Mouse (Mus musculus) kidney, adult 2 months (tissue): Measurements from ENCODE around the gene Col27a1. TPM values are rescaled to one million over a fixed set of nuclear protein-coding genes. Genes with fewer than 3 reads are reported as not detected.

Experiments used
- DNase-seq: peaks from one replicate; pipeline ENCODE4 v3.0.0; 2021
- H3K27ac ChIP-seq: fragments of 200-500 bp; 2 replicates; pipeline ENCODE4 v1.5.1; 2012; ENCODE audit warnings: low read depth, low read length, control low read depth, inconsistent platforms; ENCODE audit not compliant: insufficient read depth
- H3K27me3 ChIP-seq: fragments of 200-500 bp; replicated peaks from 2 replicates; pipeline ENCODE4 v1.6.1; 2012; ENCODE audit warnings: mild to moderate bottlenecking, moderate library complexity, low read length, inconsistent platforms; ENCODE audit not compliant: control insufficient read depth, insufficient read depth
- H3K36me3 ChIP-seq: fragments of 200-500 bp; 2 replicates; pipeline ENCODE4 v1.6.1; 2012; ENCODE audit warnings: mild to moderate bottlenecking, moderate library complexity, low read length, inconsistent platforms; ENCODE audit not compliant: control insufficient read depth, insufficient read depth
- H3K4me1 ChIP-seq: fragments of 200-500 bp; 2 replicates; pipeline ENCODE4 v1.6.1; 2011; ENCODE audit warnings: low read length; ENCODE audit not compliant: control insufficient read depth, insufficient read depth
- H3K4me3 ChIP-seq: fragments of 200-500 bp; 2 replicates; pipeline ENCODE4 v1.5.1; 2011; ENCODE audit warnings: mild to moderate bottlenecking, low read depth, low read length, control low read depth; ENCODE audit not compliant: insufficient read depth
- CTCF ChIP-seq: fragments of 200-500 bp; conservative IDR thresholded peaks from 2 replicates; pipeline ENCODE4 v1.5.1; 2011; ENCODE audit warnings: low read depth, mild to moderate bottlenecking, control low read depth, low read length, moderate library complexity, mixed read lengths; ENCODE audit not compliant: insufficient read depth, insufficient read length
- POLR2A ChIP-seq: fragments of 200-500 bp; IDR thresholded peaks from one replicate; pipeline ENCODE4 v1.6.1; 2011; ENCODE audit warnings: low read depth, low read length, control low read depth
- WGBS: fragments of 180-500 bp; shearing (Covaris S2); methylation state at CpG from one replicate; pipeline ENCODE4 v1.1.7; 2018; 5-methylcytosine and 5-hydroxymethylcytosine counted together
- polyA plus RNA-seq: library from polyadenylated mRNA; depleted of rRNA; stranded (reverse); fragments of >200 nt; gene quantifications from 2 replicates; pipeline ENCODE4 v1.2.3, GENCODE M21; 2012; rRNA removed

Col27a1 gene
- 23.1 and 31.7 TPM in 2 replicates for polyA plus RNA-seq

DNA sequence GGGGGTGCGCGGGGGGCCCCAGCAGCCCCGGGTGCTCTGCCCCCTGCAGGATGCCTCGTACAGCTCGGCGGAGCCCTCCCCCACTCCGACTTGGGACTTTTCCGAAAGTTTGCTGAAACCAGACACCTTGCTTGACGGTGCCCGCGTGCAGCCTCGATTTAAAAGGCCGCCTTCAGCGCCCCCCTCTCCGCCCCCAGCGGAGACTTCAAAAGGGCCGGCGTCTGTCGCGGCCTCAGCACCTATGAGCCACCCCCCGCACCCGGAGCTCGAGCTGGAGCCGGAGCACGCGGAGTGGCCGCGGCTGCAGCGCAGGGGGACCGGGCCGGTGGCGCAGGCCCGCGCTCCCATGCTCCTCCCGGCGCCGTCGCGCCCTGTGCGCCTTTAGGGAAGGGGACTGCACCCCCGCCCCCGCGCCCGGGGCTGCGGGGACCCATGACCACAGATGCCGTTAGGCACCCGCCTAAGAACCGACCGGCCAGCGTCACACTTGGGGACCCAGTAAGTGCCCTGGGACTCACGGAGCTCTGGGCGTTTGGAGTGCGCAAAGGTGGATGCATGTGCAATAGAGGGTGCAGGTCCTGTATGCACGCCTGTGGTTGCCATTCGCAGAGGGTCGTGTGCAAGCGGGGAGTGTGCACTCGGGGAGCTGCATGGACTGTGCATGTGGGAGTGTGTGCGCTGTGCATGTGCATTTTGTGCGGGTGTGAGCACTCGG, at the start of gene Col27a1:
TSS of gene Col27a1 (plus strand) at position 98 of the 715 bp plus-strand sequence.
- under 1% methylated on average over 54 of the region's 61 CpGs for WGBS
- DNase-seq: peak; percentile 25
- TF ChIP-seq POLR2A: no peak
- TF ChIP-seq CTCF: 0 out of 2 replicates have a peak, but pooled peaks have one; percentile 8
- Histone ChIP-seq H3K27ac (no peak within 1 kb of the TSS), H3K4me1 (peaks cover 12% of the 10 kb centered on the region; the same call in 1 of the 2 replicates), H3K36me3 (no peaks in the 10 kb centered on the region), H3K27me3 (no peaks in the 10 kb centered on the region), H3K4me3 (peak within 1 kb of the TSS; percentile 6; the same call in 1 of the 2 replicates)

DNA sequence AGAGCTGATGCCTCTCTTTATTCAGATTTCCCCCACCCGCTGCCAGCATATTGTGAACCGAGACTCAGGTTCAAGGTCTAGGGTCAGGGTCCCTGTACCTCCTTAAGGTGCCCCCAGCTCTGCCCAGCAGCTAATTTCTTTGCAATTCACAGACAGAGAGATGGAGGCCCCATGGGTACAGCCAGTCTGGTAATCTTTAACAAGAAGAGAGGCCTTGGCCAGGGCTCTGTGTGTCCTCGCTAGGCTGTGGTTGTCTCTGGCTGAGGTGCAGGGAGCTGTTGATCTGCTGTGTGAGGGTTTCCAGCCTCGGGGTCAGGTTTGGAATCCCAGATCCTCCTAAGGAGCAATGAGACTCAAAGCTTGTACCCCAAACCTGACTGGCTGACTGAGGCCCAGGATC, 48.2 kb upstream of the Col27a1 start:
- peak overlapping the region; percentile 1; the same call in 1 of the 2 replicates for H3K27ac ChIP-seq
- WGBS: 55% methylated on average over 4 of the region's 4 CpGs
- peaks cover 22% of the 10 kb centered on the region for H3K4me1 ChIP-seq
- no peaks in the 10 kb centered on the region for H3K27me3 ChIP-seq
- no peak overlapping the region for H3K4me3 ChIP-seq
- peak; percentile 82 for DNase-seq
- no peaks in the 10 kb centered on the region; the same call in 1 of the 2 replicates for H3K36me3 ChIP-seq
- TF ChIP-seq POLR2A (no peak), CTCF (no peak)

DNA sequence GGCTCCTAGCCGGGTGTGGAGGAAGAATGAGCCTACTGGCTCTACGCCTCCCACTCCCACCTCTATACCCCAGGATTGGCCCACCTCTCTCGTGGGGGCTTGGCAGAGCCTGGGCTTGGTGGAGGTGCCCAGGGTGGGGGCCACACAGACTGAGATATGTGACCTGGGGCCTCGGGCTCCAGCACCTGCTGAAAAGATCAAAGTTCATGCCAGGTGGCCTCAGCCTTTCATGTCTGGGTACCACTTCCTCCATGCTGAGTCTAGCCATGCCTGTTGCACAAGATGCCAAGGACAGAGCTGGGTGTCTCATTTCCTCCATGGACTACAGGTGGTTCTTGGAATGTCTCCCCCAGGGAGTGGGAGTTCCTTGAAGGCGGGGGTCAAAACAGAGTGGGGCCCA, 47.5 kb upstream of the Col27a1 start:
- no peak overlapping the region for H3K4me3 ChIP-seq
- 68% methylated on average over 5 of the region's 5 CpGs for WGBS
- no peaks in the 10 kb centered on the region for H3K27me3 ChIP-seq
- peaks cover 22% of the 10 kb centered on the region for H3K4me1 ChIP-seq
- no peak for DNase-seq
- no peak for TF ChIP-seq CTCF
- no peak for TF ChIP-seq POLR2A
- no peaks in the 10 kb centered on the region; the same call in 1 of the 2 replicates for H3K36me3 ChIP-seq
- peak overlapping the region; percentile 1; the same call in 1 of the 2 replicates for H3K27ac ChIP-seq

DNA sequence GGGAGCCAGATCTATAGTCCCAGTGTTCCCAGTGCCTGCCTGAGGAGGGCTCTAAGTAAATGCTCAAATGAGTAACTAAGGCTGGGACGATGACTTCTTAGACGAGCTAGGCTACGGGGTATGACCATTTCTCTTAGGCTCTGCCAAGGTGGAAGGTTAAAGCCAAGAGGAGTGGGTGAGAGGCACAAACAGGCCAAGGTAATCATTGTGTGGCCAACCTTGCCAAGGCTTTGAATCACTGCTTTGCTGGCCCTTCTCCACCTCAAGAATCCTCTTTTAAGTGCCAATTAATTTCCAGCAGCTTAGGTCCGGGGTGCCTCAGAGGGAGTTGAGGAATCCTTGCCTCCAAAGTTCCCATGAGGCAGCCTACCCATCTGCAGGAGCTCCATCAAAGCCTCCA, 43.7 kb upstream of the Col27a1 start:
- DNase-seq: peak; percentile 83
- Histone ChIP-seq H3K4me3 (peak overlapping the region; percentile 74), H3K27me3 (no peaks in the 10 kb centered on the region), H3K4me1 (peaks cover 33% of the 10 kb centered on the region), H3K36me3 (no peaks in the 10 kb centered on the region; the same call in 1 of the 2 replicates), H3K27ac (0 out of 2 replicates have a peak overlapping the region, but pooled peaks have one; percentile 14)
- WGBS: 35% methylated on average over 4 of the region's 4 CpGs
- TF ChIP-seq CTCF (no peak), POLR2A (no peak)

DNA sequence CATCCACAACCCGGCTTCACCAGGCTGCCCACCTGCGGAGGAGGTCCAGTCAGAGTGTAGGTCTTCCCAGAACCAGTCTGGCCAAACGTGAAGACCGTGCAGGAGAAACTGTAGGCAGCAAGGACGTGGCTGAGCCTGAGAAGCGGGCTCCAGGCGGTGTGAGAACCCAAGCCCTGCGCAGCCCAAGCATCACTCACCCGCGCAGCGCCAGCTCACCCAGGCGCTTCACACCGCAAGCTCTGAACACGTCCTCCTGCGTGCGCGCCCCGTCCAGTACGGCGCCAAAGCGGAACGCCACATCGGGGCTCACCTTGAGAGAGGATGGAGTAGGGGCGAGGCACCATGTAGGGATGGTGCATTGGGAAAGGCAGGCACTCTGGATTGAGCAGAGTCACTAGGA, 42.7 kb upstream of the Col27a1 start:
- Histone ChIP-seq H3K4me3 (peak overlapping the region; percentile 74), H3K27ac (peak overlapping the region; percentile 97), H3K4me1 (peaks cover 29% of the 10 kb centered on the region), H3K36me3 (no peaks in the 10 kb centered on the region; the same call in 1 of the 2 replicates), H3K27me3 (no peaks in the 10 kb centered on the region)
- WGBS: 35% methylated on average over 24 of the region's 24 CpGs
- DNase-seq: no peak
- no peak for TF ChIP-seq POLR2A
- no peak for TF ChIP-seq CTCF

DNA sequence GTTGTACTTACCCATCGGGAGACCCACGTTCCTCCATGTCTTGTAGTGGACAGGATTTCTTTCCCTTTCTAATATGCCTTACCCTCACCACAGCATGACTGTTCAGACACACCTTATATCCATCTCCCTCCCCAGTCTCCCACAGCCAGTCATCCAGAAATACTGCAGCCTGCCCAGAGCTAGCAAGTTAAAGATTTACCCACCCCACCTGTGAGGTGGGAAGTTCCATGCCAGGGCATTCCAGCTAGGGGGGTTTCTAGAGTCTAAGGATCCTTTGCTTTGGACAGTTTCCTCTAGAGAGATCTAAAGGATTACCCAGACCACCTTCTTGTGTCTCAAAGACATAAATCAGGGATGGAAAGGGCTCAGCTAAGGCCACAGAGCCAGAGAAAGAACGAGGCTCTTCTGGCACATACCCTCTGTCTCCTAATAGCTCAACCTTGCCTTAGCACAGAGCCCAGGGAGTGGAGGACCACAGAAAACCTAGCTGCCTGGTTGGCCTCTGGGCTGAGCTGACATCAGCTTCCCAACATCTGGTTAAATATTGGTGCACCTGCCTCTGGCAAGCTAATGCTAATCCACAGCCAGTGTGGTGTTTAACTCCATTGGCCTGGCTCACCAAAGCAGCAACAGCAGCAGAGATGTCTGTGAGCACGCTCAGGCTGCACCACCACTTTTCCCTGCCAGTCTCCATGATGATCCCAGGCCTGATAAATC, 41.7 kb upstream of the Col27a1 start, which contains the start of gene Kif12:
TSS of gene Kif12 (minus strand) at position 163 of the 717 bp plus-strand sequence.
- H3K27ac ChIP-seq: peak within 1 kb of the TSS; percentile 97
- TF ChIP-seq POLR2A (peak; percentile 96), CTCF (no peak)
- no peaks in the 10 kb centered on the region; the same call in 1 of the 2 replicates for H3K36me3 ChIP-seq
- 23% methylated on average over 4 of the region's 4 CpGs for WGBS
- DNase-seq: peak; percentile 96
- H3K4me1 ChIP-seq: peaks cover 22% of the 10 kb centered on the region
- H3K27me3 ChIP-seq: no peaks in the 10 kb centered on the region
- peak within 1 kb of the TSS; percentile 74 for H3K4me3 ChIP-seq

DNA sequence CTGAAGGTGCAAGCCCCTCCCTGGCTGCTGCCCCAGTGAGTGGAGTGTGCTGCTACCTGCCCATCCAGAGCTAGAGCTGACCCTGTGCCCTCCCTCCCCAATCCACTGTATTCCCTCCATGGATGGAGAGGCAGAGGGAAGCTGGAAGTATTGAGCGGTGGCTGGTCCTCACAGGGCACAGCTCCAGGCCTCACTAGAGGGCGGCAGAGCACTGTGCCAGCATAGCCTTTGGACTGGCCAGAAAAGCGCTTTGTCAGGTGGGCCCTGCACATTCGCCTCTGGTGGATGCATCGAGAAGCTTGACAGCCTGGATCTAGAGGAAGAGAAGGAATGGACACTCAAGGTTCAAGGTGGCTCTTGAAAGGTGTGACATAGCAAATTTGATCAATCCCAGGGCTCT, 32.2 kb upstream of the Col27a1 start:
- no peak overlapping the region for H3K4me3 ChIP-seq
- no peaks in the 10 kb centered on the region for H3K27me3 ChIP-seq
- H3K36me3 ChIP-seq: no peaks in the 10 kb centered on the region
- H3K27ac ChIP-seq: no peak overlapping the region
- H3K4me1 ChIP-seq: peaks cover under 1% of the 10 kb centered on the region; the same call in 1 of the 2 replicates
- WGBS: 3% methylated on average over 5 of the region's 5 CpGs
- peak; percentile 99 for TF ChIP-seq CTCF
- TF ChIP-seq POLR2A: no peak
- DNase-seq: peak; percentile 78
